Mouse (Mus musculus) neural tube, embryonic 14.5 days (tissue): Measurements from ENCODE around the gene Atf7ip. TPM values are rescaled to one million over a fixed set of nuclear protein-coding genes. Genes with fewer than 3 reads are reported as not detected.

Experiments used
- ATAC-seq: fragments of 200-750 bp; cut with Nextera tagmentation; 2 replicates; pipeline ENCODE4 v1.8.0; 2017; ENCODE audit warnings: low read depth, mild to moderate bottlenecking, moderate TSS enrichment, moderate library complexity
- H3K27ac ChIP-seq: fragments of 300-500 bp; sonication (generic); 2 replicates; pipeline ENCODE4 v1.5.1; 2014; ENCODE audit warnings: low read depth, mild to moderate bottlenecking, control low read depth, low read length, moderate library complexity, mixed read lengths
- H3K27me3 ChIP-seq: fragments of 300-500 bp; sonication (generic); 2 replicates; pipeline ENCODE4 v1.6.1; 2014; ENCODE audit warnings: low read length; ENCODE audit not compliant: control insufficient read depth, insufficient read depth
- H3K36me3 ChIP-seq: fragments of 300-500 bp; sonication (generic); 2 replicates; pipeline ENCODE4 v1.6.1; 2014; ENCODE audit warnings: low read length, mixed read lengths; ENCODE audit not compliant: control insufficient read depth, insufficient read depth
- H3K4me1 ChIP-seq: fragments of 300-500 bp; sonication (generic); 2 replicates; pipeline ENCODE4 v1.6.1; 2014; ENCODE audit warnings: low read length; ENCODE audit not compliant: control insufficient read depth, insufficient read depth
- H3K4me2 ChIP-seq: fragments of 300-500 bp; sonication (generic); 2 replicates; pipeline ENCODE4 v1.6.1; 2014; ENCODE audit warnings: mild to moderate bottlenecking, low read depth, low read length, control low read depth
- H3K4me3 ChIP-seq: fragments of 300-500 bp; sonication (generic); 2 replicates; pipeline ENCODE4 v1.5.1; 2014; ENCODE audit warnings: low read depth, low read length, control low read depth, mixed read lengths
- H3K9ac ChIP-seq: fragments of 300-500 bp; sonication (generic); replicated peaks from 2 replicates; pipeline ENCODE4 v1.6.1; 2014; ENCODE audit warnings: low read depth, mild to moderate bottlenecking, control low read depth, low read length, mixed read lengths
- H3K9me3 ChIP-seq: fragments of 300-500 bp; sonication (generic); 2 replicates; pipeline ENCODE4 v1.6.1; 2016; ENCODE audit warnings: low read length; ENCODE audit not compliant: control insufficient read depth
- WGBS: fragments of 180-500 bp; shearing (Covaris S2); extraction: QIAGEN DNeasy Blood & Tissue Kit; methylation state at CpG from one replicate; pipeline ENCODE4 v1.1.7; 2014; 5-methylcytosine and 5-hydroxymethylcytosine counted together
- polyA plus RNA-seq: library from polyadenylated mRNA; unstranded; fragments of >200 nt; fragmentation: Nextera tagmentation; extraction: Ambion mirVana; gene quantifications from 2 replicates; pipeline ENCODE4 v1.2.1, GENCODE M21; 2014

Gene Atf7ip
- polyA plus RNA-seq, 1 experiment from 2014 or later, result 59.5 TPM

GRCm38 (mm10) chr6:136653331-136653730 lies 147.4 kb downstream of the Atf7ip start:
- ATAC-seq, result no peak
- Histone ChIP-seq H3K9me3 (no peaks in the 10 kb centered on the region), H3K4me1 (no peaks in the 10 kb centered on the region), H3K9ac (no peak overlapping the region), H3K27me3 (no peaks in the 10 kb centered on the region), H3K4me3 (no peak overlapping the region), H3K27ac (no peak overlapping the region), H3K36me3 (no peaks in the 10 kb centered on the region), H3K4me2 (no peak overlapping the region)
- 82% methylated on average over 5 of the region's 5 CpGs for WGBS

- 91% methylated on average over 20 of the region's 20 CpGs for WGBS
- Histone ChIP-seq H3K36me3 (no peaks in the 10 kb centered on the region), H3K9me3 (no peaks in the 10 kb centered on the region), H3K9ac (no peak overlapping the region), H3K4me2 (no peak overlapping the region), H3K27me3 (no peaks in the 10 kb centered on the region), H3K27ac (no peak overlapping the region), H3K4me3 (no peak overlapping the region), H3K4me1 (no peaks in the 10 kb centered on the region)
- no peak for ATAC-seq
These were observed 148.5 kb downstream of the Atf7ip start for GRCm38 (mm10) chr6:136654470-136654869.

GRCm38 (mm10) chr6:136655786-136656185 lies 149.8 kb downstream of the Atf7ip start:
- H3K4me1 ChIP-seq, result no peaks in the 10 kb centered on the region
- WGBS, result 76% methylated on average over 11 of the region's 11 CpGs
- H3K27ac ChIP-seq, result no peak overlapping the region
- no peak for ATAC-seq
- H3K4me3 ChIP-seq, result no peak overlapping the region
- H3K4me2 ChIP-seq, result no peak overlapping the region
- no peak overlapping the region for H3K9ac ChIP-seq
- H3K36me3 ChIP-seq, result no peaks in the 10 kb centered on the region
- H3K9me3 ChIP-seq, result no peaks in the 10 kb centered on the region
- H3K27me3 ChIP-seq, result no peaks in the 10 kb centered on the region

- Histone ChIP-seq H3K36me3 (no peaks in the 10 kb centered on the region), H3K9ac (no peak overlapping the region), H3K4me2 (no peak overlapping the region), H3K4me1 (peaks cover 3% of the 10 kb centered on the region; the same call in 1 of the 2 replicates), H3K27me3 (peaks cover 17% of the 10 kb centered on the region), H3K9me3 (no peaks in the 10 kb centered on the region), H3K27ac (no peak overlapping the region), H3K4me3 (no peak overlapping the region)
- no peak for ATAC-seq
- WGBS, result 86% methylated on average over 4 of the region's 4 CpGs
These were observed 152.3 kb downstream of the Atf7ip start for GRCm38 (mm10) chr6:136658303-136658702.

- no peak overlapping the region for H3K4me2 ChIP-seq
- 94% methylated on average over 9 of the region's 9 CpGs for WGBS
- peaks cover 3% of the 10 kb centered on the region; the same call in 1 of the 2 replicates for H3K4me1 ChIP-seq
- H3K36me3 ChIP-seq, result no peaks in the 10 kb centered on the region
- no peak overlapping the region for H3K27ac ChIP-seq
- peaks cover 17% of the 10 kb centered on the region for H3K27me3 ChIP-seq
- H3K4me3 ChIP-seq, result no peak overlapping the region
- H3K9ac ChIP-seq, result no peak overlapping the region
- ATAC-seq, result no peak
- no peaks in the 10 kb centered on the region for H3K9me3 ChIP-seq
These were observed 153.3 kb downstream of the Atf7ip start for GRCm38 (mm10) chr6:136659226-136659625.

Other genes with a start within 250 kb of the Atf7ip start
- gene Gm8994, start 178.6 kb upstream of the Atf7ip start, polyA plus RNA-seq, result not detected in 2 replicates
- not detected in 2 replicates for gene E330021D16Rik, start 90.6 kb upstream of the Atf7ip start, polyA plus RNA-seq
- 0.30 and 0.52 TPM in 2 replicates for gene Plbd1, start 155.8 kb downstream of the Atf7ip start, polyA plus RNA-seq